Mouse (Mus musculus) forebrain, embryonic 15.5 days (tissue): Measurements from ENCODE around the gene Nrbp1. TPM values are rescaled to one million over a fixed set of nuclear protein-coding genes. Genes with fewer than 3 reads are reported as not detected.
A peak's percentile ranks its signal among the peaks of the same experiment; 100 is the strongest.

Source experiments
- ATAC-seq: fragments of 200-750 bp; cut with Nextera tagmentation; replicated peaks from 2 replicates; pipeline ENCODE4 v1.8.0; 2017; ENCODE audit warnings: mild to moderate bottlenecking, moderate TSS enrichment, moderate library complexity
- H3K27ac ChIP-seq: fragments of 300-500 bp; sonication (generic); replicated peaks from 2 replicates; pipeline ENCODE4 v1.5.1; 2015; ENCODE audit warnings: mild to moderate bottlenecking, inconsistent platforms
- H3K27me3 ChIP-seq: fragments of 300-500 bp; sonication (generic); 2 replicates; pipeline ENCODE4 v1.6.1; 2015; ENCODE audit warnings: inconsistent platforms
- H3K36me3 ChIP-seq: fragments of 300-500 bp; sonication (generic); 2 replicates; pipeline ENCODE4 v1.6.1; 2015; ENCODE audit warnings: mild to moderate bottlenecking, inconsistent platforms
- H3K4me1 ChIP-seq: fragments of 300-500 bp; sonication (generic); 2 replicates; pipeline ENCODE4 v1.6.1; 2015; ENCODE audit warnings: inconsistent platforms
- H3K4me2 ChIP-seq: fragments of 300-500 bp; sonication (generic); replicated peaks from 2 replicates; pipeline ENCODE4 v1.6.1; 2015; ENCODE audit warnings: mild to moderate bottlenecking, inconsistent platforms
- H3K4me3 ChIP-seq: fragments of 300-500 bp; sonication (generic); 2 replicates; pipeline ENCODE4 v1.5.1; 2015; ENCODE audit warnings: mild to moderate bottlenecking, inconsistent platforms
- H3K9ac ChIP-seq: fragments of 300-500 bp; sonication (generic); replicated peaks from 2 replicates; pipeline ENCODE4 v1.6.1; 2015; ENCODE audit warnings: mild to moderate bottlenecking, inconsistent platforms
- H3K9me3 ChIP-seq: fragments of 300-500 bp; sonication (generic); 2 replicates; pipeline ENCODE4 v1.6.1; 2016; ENCODE audit warnings: inconsistent platforms
- WGBS: fragments of 180-500 bp; shearing (Covaris S2); methylation state at CpG from one replicate; pipeline ENCODE4 v1.1.7; 2015; ENCODE audit warnings: mixed read lengths; 5-methylcytosine and 5-hydroxymethylcytosine counted together
- polyA plus RNA-seq: library from polyadenylated mRNA; unstranded; fragments of >200 nt; fragmentation: Nextera tagmentation; extraction: Ambion mirVana; gene quantifications from 2 replicates; pipeline ENCODE4 v1.2.1, GENCODE M21; 2015

Gene Nrbp1
- polyA plus RNA-seq, 1 experiment from 2014 or later, result 156 TPM

GRCm38 (mm10) chr5:31288225-31288624 lies 47.6 kb downstream of the Nrbp1 start:
- H3K9me3 ChIP-seq, result no peaks in the 10 kb centered on the region
- H3K27ac ChIP-seq, result no peak overlapping the region
- ATAC-seq, result no peak
- no peak overlapping the region for H3K4me2 ChIP-seq
- no peaks in the 10 kb centered on the region for H3K27me3 ChIP-seq
- WGBS, result 82% methylated on average over 4 of the region's 4 CpGs
- no peak overlapping the region for H3K4me3 ChIP-seq
- no peak overlapping the region for H3K9ac ChIP-seq
- H3K36me3 ChIP-seq, result peaks cover 40% of the 10 kb centered on the region
- H3K4me1 ChIP-seq, result peaks cover 20% of the 10 kb centered on the region

- Histone ChIP-seq H3K4me1 (peaks cover 20% of the 10 kb centered on the region), H3K9me3 (no peaks in the 10 kb centered on the region), H3K9ac (no peak overlapping the region), H3K27ac (no peak overlapping the region), H3K4me2 (no peak overlapping the region), H3K27me3 (no peaks in the 10 kb centered on the region), H3K36me3 (peaks cover 39% of the 10 kb centered on the region), H3K4me3 (no peak overlapping the region)
- WGBS, result 72% methylated on average over 3 of the region's 3 CpGs
- no peak for ATAC-seq
These were observed 48.0 kb downstream of the Nrbp1 start for GRCm38 (mm10) chr5:31288655-31289054.

- peak overlapping the region; percentile 60; the same call in 1 of the 2 replicates for H3K4me3 ChIP-seq
- H3K27me3 ChIP-seq, result no peaks in the 10 kb centered on the region
- H3K9ac ChIP-seq, result peak overlapping the region; percentile 48; the same call in 1 of the 2 replicates
- H3K9me3 ChIP-seq, result no peaks in the 10 kb centered on the region
- no peak overlapping the region for H3K27ac ChIP-seq
- 81% methylated on average over 3 of the region's 3 CpGs for WGBS
- H3K4me2 ChIP-seq, result peak overlapping the region; percentile 80
- ATAC-seq, result no peak
- peaks cover 29% of the 10 kb centered on the region for H3K4me1 ChIP-seq
- peaks cover 28% of the 10 kb centered on the region for H3K36me3 ChIP-seq
These were observed 49.1 kb downstream of the Nrbp1 start for GRCm38 (mm10) chr5:31289626-31290230.

GRCm38 (mm10) chr5:31290521-31291360 lies 50.1 kb downstream of the Nrbp1 start, which contains the start of gene Ift172:
Gene Ift172 (minus strand): TSS chr5:31291116.
- Histone ChIP-seq H3K9me3 (no peaks in the 10 kb centered on the region), H3K27me3 (no peaks in the 10 kb centered on the region), H3K4me1 (peaks cover 34% of the 10 kb centered on the region), H3K36me3 (peaks cover 19% of the 10 kb centered on the region), H3K27ac (peak within 1 kb of the TSS; percentile 88), H3K4me3 (peak within 1 kb of the TSS; percentile 60), H3K4me2 (peak within 1 kb of the TSS; percentile 80), H3K9ac (peak within 1 kb of the TSS; percentile 52)
- ATAC-seq, result peak; percentile 92
- WGBS, result 3% methylated on average over 45 of the region's 45 CpGs

- H3K4me2 ChIP-seq, result peak overlapping the region; percentile 80
- H3K9ac ChIP-seq, result peak overlapping the region; percentile 52
- no peaks in the 10 kb centered on the region for H3K9me3 ChIP-seq
- WGBS, result 4% methylated on average over 9 of the region's 9 CpGs
- peak overlapping the region; percentile 88 for H3K27ac ChIP-seq
- ATAC-seq, result no peak; the same call in 1 of the 2 replicates
- H3K4me3 ChIP-seq, result peak overlapping the region; percentile 60
- peaks cover 34% of the 10 kb centered on the region for H3K4me1 ChIP-seq
- H3K27me3 ChIP-seq, result no peaks in the 10 kb centered on the region
- peaks cover 14% of the 10 kb centered on the region for H3K36me3 ChIP-seq
These were observed 50.7 kb downstream of the Nrbp1 start for GRCm38 (mm10) chr5:31291361-31291688.

GRCm38 (mm10) chr5:31294964-31295605 lies 54.4 kb downstream of the Nrbp1 start:
- H3K27me3 ChIP-seq, result no peaks in the 10 kb centered on the region
- peak; percentile 28 for ATAC-seq
- WGBS, result 6% methylated on average over 29 of the region's 29 CpGs

GRCm38 (mm10) chr5:31295606-31296141 lies 55.0 kb downstream of the Nrbp1 start, which contains the start of gene Fndc4:
Gene Fndc4 (minus strand): TSS chr5:31296080.
- Histone ChIP-seq H3K36me3 (peaks cover 6% of the 10 kb centered on the region; the same call in 1 of the 2 replicates), H3K9me3 (no peaks in the 10 kb centered on the region), H3K4me3 (peak within 1 kb of the TSS; percentile 64), H3K9ac (peak within 1 kb of the TSS; percentile 86), H3K27ac (peak within 1 kb of the TSS; percentile 78), H3K4me2 (peak within 1 kb of the TSS; percentile 83), H3K4me1 (peaks cover 26% of the 10 kb centered on the region), H3K27me3 (no peaks in the 10 kb centered on the region)
- under 1% methylated on average over 44 of the region's 46 CpGs for WGBS
- ATAC-seq, result peak; percentile 85

More at GRCm38 (mm10) chr5:31294964-31295605, 54.4 kb downstream of the Nrbp1 start:
- Histone ChIP-seq H3K4me2 (peak overlapping the region; percentile 83), H3K9me3 (no peaks in the 10 kb centered on the region), H3K27ac (peak overlapping the region; percentile 78), H3K9ac (peak overlapping the region; percentile 86), H3K4me1 (peaks cover 31% of the 10 kb centered on the region), H3K4me3 (peak overlapping the region; percentile 64), H3K36me3 (peaks cover 6% of the 10 kb centered on the region; the same call in 1 of the 2 replicates)

- H3K4me1 ChIP-seq, result peaks cover 18% of the 10 kb centered on the region
- H3K27ac ChIP-seq, result peak within 1 kb of the TSS; percentile 78; the same call in 1 of the 2 replicates
- H3K4me3 ChIP-seq, result peak within 1 kb of the TSS; percentile 64
- 84% methylated on average over 13 of the region's 13 CpGs for WGBS
- peak within 1 kb of the TSS; percentile 83 for H3K4me2 ChIP-seq
- H3K9ac ChIP-seq, result peak within 1 kb of the TSS; percentile 86; the same call in 1 of the 2 replicates
- H3K36me3 ChIP-seq, result peaks cover 6% of the 10 kb centered on the region; the same call in 1 of the 2 replicates
- no peak for ATAC-seq
- no peaks in the 10 kb centered on the region for H3K27me3 ChIP-seq
- H3K9me3 ChIP-seq, result no peaks in the 10 kb centered on the region
These were observed 56.5 kb downstream of the Nrbp1 start, which contains the start of gene Gckr for GRCm38 (mm10) chr5:31297047-31297757. Gene Gckr (plus strand): TSS chr5:31297443.

GRCm38 (mm10) chr5:31297981-31298380 lies 57.3 kb downstream of the Nrbp1 start:
- ATAC-seq, result no peak
- no peaks in the 10 kb centered on the region for H3K27me3 ChIP-seq
- H3K36me3 ChIP-seq, result 0 out of 2 replicates have a peak, but pooled peaks cover 6% of the 10 kb centered on the region
- no peak overlapping the region for H3K4me2 ChIP-seq
- H3K9me3 ChIP-seq, result no peaks in the 10 kb centered on the region
- 83% methylated on average over 3 of the region's 3 CpGs for WGBS
- peaks cover 15% of the 10 kb centered on the region for H3K4me1 ChIP-seq
- H3K4me3 ChIP-seq, result no peak overlapping the region
- no peak overlapping the region for H3K27ac ChIP-seq
- H3K9ac ChIP-seq, result no peak overlapping the region

- Histone ChIP-seq H3K9ac (no peak overlapping the region), H3K27ac (no peak overlapping the region), H3K4me2 (no peak overlapping the region), H3K36me3 (0 out of 2 replicates have a peak, but pooled peaks cover under 1% of the 10 kb centered on the region), H3K27me3 (no peaks in the 10 kb centered on the region), H3K9me3 (no peaks in the 10 kb centered on the region), H3K4me1 (peaks cover 15% of the 10 kb centered on the region), H3K4me3 (no peak overlapping the region)
- WGBS, result 78% methylated on average over 2 of the region's 2 CpGs
- ATAC-seq, result no peak
These were observed 57.8 kb downstream of the Nrbp1 start for GRCm38 (mm10) chr5:31298486-31298885.
